Mouse (Mus musculus): ENCODE measurements around the gene Arhgef3. TPM values are rescaled to one million over a fixed set of nuclear protein-coding genes. Genes with fewer than 3 reads are reported as not detected.

Gene Arhgef3
- polyA plus RNA-seq, 1 experiment from 2014 or later, result 16.2 TPM

- no peak for ATAC-seq (ENCODE audit: insufficient number of reproducible peaks, low FRiP score, low TSS enrichment, low read depth)
- H3K27me3 ChIP-seq, result no peaks in the 10 kb centered on the region
- H3K4me1 ChIP-seq, result peaks cover 27% of the 10 kb centered on the region
- peak overlapping the region; percentile 83 for H3K27ac ChIP-seq (replicated peaks)
- no peaks in the 10 kb centered on the region for H3K36me3 ChIP-seq
- no peak overlapping the region for H3K4me3 ChIP-seq (replicated peaks)
- no peak overlapping the region for H3K4me2 ChIP-seq (replicated peaks)
- WGBS, result 75% methylated on average over 17 of the region's 17 CpGs
- H3K9ac ChIP-seq, result no peak overlapping the region
- H3K9me3 ChIP-seq (replicated peaks), result no peaks in the 10 kb centered on the region
Measured at GRCm38 (mm10) chr14:27349828-27350729, 235.4 kb downstream of the Arhgef3 start.

- 0 out of 2 replicates have a peak overlapping the region, but pooled peaks have one; percentile 8 for H3K4me2 ChIP-seq (replicated peaks)
Measured at GRCm38 (mm10) chr14:27351051-27351475, 236.4 kb downstream of the Arhgef3 start.

GRCm38 (mm10) chr14:27351476-27352079 is 236.9 kb downstream of the Arhgef3 start:
- no peaks in the 10 kb centered on the region for H3K9me3 ChIP-seq (replicated peaks)
- 28% methylated on average over 4 of the region's 4 CpGs for WGBS
- H3K4me1 ChIP-seq, result peaks cover 35% of the 10 kb centered on the region
- H3K9ac ChIP-seq, result no peak overlapping the region
- peak; percentile 76; the same call in 1 of the 2 replicates for ATAC-seq (ENCODE audit: insufficient number of reproducible peaks, low FRiP score, low TSS enrichment, low read depth)
- H3K4me2 ChIP-seq (replicated peaks), result 0 out of 2 replicates have a peak overlapping the region, but pooled peaks have one; percentile 8
- H3K27me3 ChIP-seq, result no peaks in the 10 kb centered on the region
- H3K4me3 ChIP-seq (replicated peaks), result no peak overlapping the region
- peak overlapping the region; percentile 83 for H3K27ac ChIP-seq (replicated peaks)
- no peaks in the 10 kb centered on the region for H3K36me3 ChIP-seq

More at GRCm38 (mm10) chr14:27351051-27351475, 236.4 kb downstream of the Arhgef3 start:
- no peak for ATAC-seq (ENCODE audit: insufficient number of reproducible peaks, low FRiP score, low TSS enrichment, low read depth)
- H3K27ac ChIP-seq (replicated peaks), result peak overlapping the region; percentile 83
- 32% methylated on average over 5 of the region's 5 CpGs for WGBS
- peaks cover 35% of the 10 kb centered on the region for H3K4me1 ChIP-seq
- H3K36me3 ChIP-seq, result no peaks in the 10 kb centered on the region
- no peak overlapping the region for H3K4me3 ChIP-seq (replicated peaks)
- H3K27me3 ChIP-seq, result no peaks in the 10 kb centered on the region
- no peak overlapping the region for H3K9ac ChIP-seq
- no peaks in the 10 kb centered on the region for H3K9me3 ChIP-seq (replicated peaks)

- Histone ChIP-seq H3K9me3 (replicated peaks) (no peaks in the 10 kb centered on the region), H3K27me3 (no peaks in the 10 kb centered on the region), H3K27ac (replicated peaks) (0 out of 2 replicates have a peak overlapping the region, but pooled peaks have one; percentile 83), H3K4me3 (replicated peaks) (no peak overlapping the region), H3K36me3 (no peaks in the 10 kb centered on the region), H3K4me2 (replicated peaks) (no peak overlapping the region), H3K9ac (no peak overlapping the region), H3K4me1 (peaks cover 35% of the 10 kb centered on the region)
- 63% methylated on average over 5 of the region's 5 CpGs for WGBS
- no peak for ATAC-seq (ENCODE audit: insufficient number of reproducible peaks, low FRiP score, low TSS enrichment, low read depth)
Measured at GRCm38 (mm10) chr14:27352470-27352869, 237.8 kb downstream of the Arhgef3 start.

- Histone ChIP-seq H3K9ac (no peak overlapping the region), H3K4me3 (replicated peaks) (no peak overlapping the region), H3K4me2 (replicated peaks) (no peak overlapping the region), H3K27ac (replicated peaks) (no peak overlapping the region), H3K27me3 (no peaks in the 10 kb centered on the region), H3K36me3 (no peaks in the 10 kb centered on the region), H3K9me3 (replicated peaks) (no peaks in the 10 kb centered on the region), H3K4me1 (peaks cover 35% of the 10 kb centered on the region)
- 72% methylated on average over 6 of the region's 6 CpGs for WGBS
- no peak for ATAC-seq (ENCODE audit: insufficient number of reproducible peaks, low FRiP score, low TSS enrichment, low read depth)
Measured at GRCm38 (mm10) chr14:27355151-27355550, 240.5 kb downstream of the Arhgef3 start.

- no peak for ATAC-seq (ENCODE audit: insufficient number of reproducible peaks, low FRiP score, low TSS enrichment, low read depth)
- H3K4me1 ChIP-seq, result peaks cover 31% of the 10 kb centered on the region
- H3K27ac ChIP-seq (replicated peaks), result no peak overlapping the region
- no peak overlapping the region for H3K9ac ChIP-seq
- H3K4me2 ChIP-seq (replicated peaks), result no peak overlapping the region
- H3K4me3 ChIP-seq (replicated peaks), result no peak overlapping the region
- H3K36me3 ChIP-seq, result no peaks in the 10 kb centered on the region
- no peaks in the 10 kb centered on the region for H3K9me3 ChIP-seq (replicated peaks)
- H3K27me3 ChIP-seq, result no peaks in the 10 kb centered on the region
- 80% methylated on average over 4 of the region's 4 CpGs for WGBS
Measured at GRCm38 (mm10) chr14:27355937-27356336, 241.2 kb downstream of the Arhgef3 start.

- Histone ChIP-seq H3K27me3 (no peaks in the 10 kb centered on the region), H3K4me3 (replicated peaks) (no peak overlapping the region), H3K4me1 (peaks cover 24% of the 10 kb centered on the region), H3K27ac (replicated peaks) (no peak overlapping the region), H3K9ac (no peak overlapping the region), H3K36me3 (no peaks in the 10 kb centered on the region), H3K4me2 (replicated peaks) (no peak overlapping the region), H3K9me3 (replicated peaks) (no peaks in the 10 kb centered on the region)
- WGBS, result 51% methylated on average over 6 of the region's 6 CpGs
- ATAC-seq (ENCODE audit: insufficient number of reproducible peaks, low FRiP score, low TSS enrichment, low read depth), result no peak
Measured at GRCm38 (mm10) chr14:27357139-27357538, 242.4 kb downstream of the Arhgef3 start.

GRCm38 (mm10) chr14:27358202-27358601 is 243.5 kb downstream of the Arhgef3 start:
- ATAC-seq (ENCODE audit: insufficient number of reproducible peaks, low FRiP score, low TSS enrichment, low read depth), result no peak
- no peak overlapping the region for H3K4me3 ChIP-seq (replicated peaks)
- peaks cover 14% of the 10 kb centered on the region for H3K4me1 ChIP-seq
- no peak overlapping the region for H3K4me2 ChIP-seq (replicated peaks)
- H3K9me3 ChIP-seq (replicated peaks), result no peaks in the 10 kb centered on the region
- WGBS, result 48% methylated on average over 6 of the region's 6 CpGs
- no peak overlapping the region for H3K9ac ChIP-seq
- H3K27me3 ChIP-seq, result no peaks in the 10 kb centered on the region
- H3K36me3 ChIP-seq, result no peaks in the 10 kb centered on the region
- no peak overlapping the region for H3K27ac ChIP-seq (replicated peaks)

GRCm38 (mm10) chr14:27360849-27361248 is 246.2 kb downstream of the Arhgef3 start:
- ATAC-seq (ENCODE audit: insufficient number of reproducible peaks, low FRiP score, low TSS enrichment, low read depth), result no peak
- H3K4me2 ChIP-seq (replicated peaks), result no peak overlapping the region
- H3K27ac ChIP-seq (replicated peaks), result no peak overlapping the region
- H3K4me1 ChIP-seq, result 0 out of 2 replicates have a peak, but pooled peaks cover 5% of the 10 kb centered on the region
- no peaks in the 10 kb centered on the region for H3K27me3 ChIP-seq
- H3K36me3 ChIP-seq, result no peaks in the 10 kb centered on the region
- H3K9me3 ChIP-seq (replicated peaks), result no peaks in the 10 kb centered on the region
- WGBS, result 66% methylated on average over 7 of the region's 7 CpGs
- H3K9ac ChIP-seq, result no peak overlapping the region
- no peak overlapping the region for H3K4me3 ChIP-seq (replicated peaks)

- no peaks in the 10 kb centered on the region for H3K36me3 ChIP-seq
- H3K27ac ChIP-seq (replicated peaks), result no peak overlapping the region
- H3K27me3 ChIP-seq, result no peaks in the 10 kb centered on the region
- WGBS, result 57% methylated on average over 4 of the region's 4 CpGs
- H3K4me2 ChIP-seq (replicated peaks), result no peak overlapping the region
- H3K4me1 ChIP-seq, result 0 out of 2 replicates have a peak, but pooled peaks cover 4% of the 10 kb centered on the region
- H3K4me3 ChIP-seq (replicated peaks), result no peak overlapping the region
- no peaks in the 10 kb centered on the region for H3K9me3 ChIP-seq (replicated peaks)
- no peak for ATAC-seq (ENCODE audit: insufficient number of reproducible peaks, low FRiP score, low TSS enrichment, low read depth)
- no peak overlapping the region for H3K9ac ChIP-seq
Measured at GRCm38 (mm10) chr14:27361514-27361913, 246.8 kb downstream of the Arhgef3 start.

GRCm38 (mm10) chr14:27364668-27365257 is 250.1 kb downstream of the Arhgef3 start:
- 72% methylated on average over 5 of the region's 5 CpGs for WGBS
- H3K36me3 ChIP-seq, result no peaks in the 10 kb centered on the region
- no peaks in the 10 kb centered on the region for H3K27me3 ChIP-seq
- H3K9ac ChIP-seq, result no peak overlapping the region
- H3K4me2 ChIP-seq (replicated peaks), result no peak overlapping the region
- H3K4me3 ChIP-seq (replicated peaks), result no peak overlapping the region
- H3K4me1 ChIP-seq, result peaks cover 8% of the 10 kb centered on the region; the same call in 1 of the 2 replicates
- H3K9me3 ChIP-seq (replicated peaks), result no peaks in the 10 kb centered on the region
- no peak for ATAC-seq (ENCODE audit: insufficient number of reproducible peaks, low FRiP score, low TSS enrichment, low read depth)
- no peak overlapping the region for H3K27ac ChIP-seq (replicated peaks)

Measured in embryonic facial prominence, embryonic 15.5 days (tissue).